Mouse (Mus musculus) embryonic fibroblast, embryonic 13.5 days (primary cell): ENCODE measurements around the gene Tmem100.

Source experiments
- CTCF ChIP-seq: IDR thresholded peaks from 2 replicates; pipeline ENCODE4 v1.5.1; 2011; ENCODE audit warnings: mild to moderate bottlenecking, control low read depth, low read length, moderate library complexity, borderline replicate concordance; ENCODE audit not compliant: insufficient read depth
- POLR2A ChIP-seq: IDR thresholded peaks from 2 replicates; pipeline ENCODE4 v1.6.1; 2011; ENCODE audit warnings: low read depth, mild to moderate bottlenecking, control low read depth, low read length, moderate library complexity

DNA sequence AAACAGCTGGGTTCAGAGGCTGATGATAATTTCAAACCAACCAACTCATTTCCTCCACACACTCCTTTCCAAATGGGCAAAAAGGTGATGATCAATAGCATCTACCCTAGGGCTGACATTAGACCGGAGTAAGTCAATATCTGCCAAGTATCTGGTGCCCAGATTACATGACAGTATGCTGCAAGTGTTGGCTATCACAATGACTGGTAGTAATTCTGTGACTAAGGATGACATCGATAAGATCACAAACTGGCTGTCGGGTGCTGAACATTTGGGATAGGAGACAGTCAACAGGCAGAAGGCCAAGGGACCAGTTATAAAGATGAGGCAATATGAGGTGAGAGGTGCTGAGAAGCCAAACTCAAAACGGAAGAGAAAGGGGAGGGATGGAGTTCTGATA is 29.5 kb upstream of the Tmem100 start:
- TF ChIP-seq CTCF (no peak), POLR2A (no peak)
